Mouse (Mus musculus): ENCODE measurements around the gene Acp4. TPM values are rescaled to one million over a fixed set of nuclear protein-coding genes. Genes with fewer than 3 reads are reported as not detected.

Gene Acp4
- total RNA-seq (2023): not detected in 4 replicates

DNA sequence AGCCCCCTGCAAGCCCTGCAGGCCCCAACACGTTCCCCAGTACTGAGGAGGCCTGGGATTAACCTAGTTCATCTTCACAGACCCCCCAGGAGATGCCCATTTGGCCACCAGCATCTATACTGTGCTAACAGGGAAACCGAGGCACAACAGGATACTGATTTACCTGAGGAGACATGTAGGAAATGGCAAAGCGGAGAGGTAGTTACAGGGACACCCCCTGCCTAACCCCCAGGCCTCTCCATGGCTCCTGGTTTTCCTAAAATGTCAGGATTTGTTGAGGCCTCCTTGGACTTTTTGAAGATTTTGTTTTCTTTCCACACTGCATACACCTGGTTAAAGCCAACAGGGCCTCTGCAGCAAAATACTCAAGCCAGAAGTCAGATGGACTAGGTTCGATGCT is at the start of gene Acp4:
Gene Acp4, minus strand, starts transcription at position 101 of the 400 bp plus-strand sequence.

DNA sequence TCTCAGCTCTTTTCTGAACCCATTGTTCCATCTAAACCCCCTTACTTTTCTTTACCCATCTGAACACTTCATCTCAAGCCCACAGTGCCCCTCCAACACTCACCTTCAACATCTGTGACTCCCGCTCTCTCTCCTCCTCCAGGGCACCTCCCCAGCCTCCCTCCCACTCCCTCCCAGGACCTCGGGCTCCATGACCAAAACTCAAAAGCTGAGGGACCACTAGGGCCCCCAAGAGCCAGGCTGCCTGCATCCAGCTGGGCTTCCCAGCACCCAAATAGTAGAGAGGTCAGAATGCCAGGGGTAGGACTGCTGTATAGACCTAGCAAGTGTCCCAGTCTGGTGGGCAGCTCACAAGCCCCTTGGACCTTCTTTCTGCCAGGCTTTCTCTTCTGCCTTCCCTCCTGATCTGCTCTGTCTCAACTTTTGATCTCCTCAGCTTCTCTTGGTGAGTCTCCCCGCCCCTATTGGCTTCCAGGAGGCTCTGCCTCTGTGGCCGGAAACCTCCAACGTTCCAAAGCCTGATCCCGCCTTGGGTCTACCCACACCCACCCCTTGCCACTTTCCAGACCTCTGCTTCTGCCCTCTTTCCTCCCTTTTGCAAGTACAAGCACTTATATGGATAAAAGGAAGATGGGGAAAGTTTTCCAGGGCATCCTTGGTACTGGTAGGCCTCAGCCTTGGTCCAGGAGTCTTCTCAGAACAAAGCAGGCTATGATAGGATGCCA is 49.5 kb upstream of the Acp4 start, which contains the start of gene Clec11a:
Gene Clec11a, minus strand, starts transcription at position 387 of the 725 bp plus-strand sequence.

GRCm38 (mm10) chr7:44261147-44261546 is 4.0 kb upstream of the Acp4 start, which contains the start of gene Gm15517:
Gene Gm15517, plus strand, starts transcription at chr7:44261447.

GRCm38 (mm10) chr7:44246055-44246983 is 10.9 kb downstream of the Acp4 start, which contains the start of the genes 1700028J19Rik and 2410002F23Rik:
Gene 1700028J19Rik, minus strand, starts transcription at chr7:44246695.
Gene 2410002F23Rik, plus strand, starts transcription at chr7:44246722.

GRCm38 (mm10) chr7:44235909-44236308 is 21.3 kb downstream of the Acp4 start, which contains the start of gene Gm36864:
Gene Gm36864, plus strand, starts transcription at chr7:44236177.

DNA sequence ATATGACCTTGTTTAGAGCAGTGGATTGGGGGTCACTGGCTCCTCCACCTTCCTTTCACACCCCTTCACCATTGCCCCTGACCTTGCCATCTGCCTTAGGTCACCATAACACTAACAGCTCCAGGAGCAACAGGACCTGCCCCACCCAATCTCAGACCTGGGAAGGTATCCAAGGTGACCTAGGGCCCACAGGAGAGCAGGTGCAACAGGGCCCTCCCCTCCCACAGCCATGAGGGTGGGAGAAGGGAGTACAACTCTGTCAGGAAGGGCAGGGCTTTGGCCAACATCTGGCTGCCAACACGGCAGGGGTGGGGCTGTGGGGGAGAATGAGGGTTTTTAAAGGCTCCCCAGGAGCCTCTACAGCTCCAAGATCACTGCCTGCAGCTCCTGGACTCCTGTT is 32.1 kb downstream of the Acp4 start, which contains the start of gene Klk1:
Gene Klk1, plus strand, starts transcription at position 285 of the 400 bp plus-strand sequence.

GRCm38 (mm10) chr7:44215645-44216044 is 41.5 kb downstream of the Acp4 start, which contains the start of gene Klk1b5:
Gene Klk1b5, plus strand, starts transcription at chr7:44215945.

DNA sequence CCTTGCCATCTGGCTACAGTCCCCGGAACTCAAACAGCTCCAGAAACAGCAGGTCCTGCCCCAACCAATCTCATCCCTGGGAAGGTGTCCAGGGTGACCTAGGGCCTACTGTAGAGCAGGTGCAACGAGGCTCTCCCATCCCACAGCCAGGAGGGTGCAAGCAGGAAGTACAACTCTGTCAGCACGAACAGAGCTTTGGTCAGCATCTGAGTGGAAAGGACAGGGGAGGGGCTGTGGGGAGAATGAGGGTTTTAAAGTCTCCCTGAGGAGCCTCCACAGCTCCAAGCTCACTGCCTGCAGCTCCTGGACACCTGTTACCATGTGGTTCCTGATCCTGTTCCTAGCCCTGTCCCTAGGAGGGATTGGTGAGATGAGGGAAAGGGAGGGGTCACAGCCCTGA is 50.0 kb downstream of the Acp4 start, which contains the start of gene Klk1b4:
Gene Klk1b4, plus strand, starts transcription at position 301 of the 400 bp plus-strand sequence.

Other genes starting within 250 kb of the Acp4 start
- not detected in 4 replicates for gene Klk1b26, start 245.2 kb downstream of the Acp4 start, total RNA-seq (2023)
- gene Klk1b27, start 205.1 kb downstream of the Acp4 start, total RNA-seq (2023): not detected in 4 replicates
- not detected in 4 replicates for gene Klk1b21, start 155.1 kb downstream of the Acp4 start, total RNA-seq (2023)
- not detected in 4 replicates for gene Klk1b22, start 144.7 kb downstream of the Acp4 start, total RNA-seq (2023)
- gene Klk1b16, start 120.6 kb downstream of the Acp4 start, total RNA-seq (2023): not detected in 4 replicates
- not detected in 4 replicates for gene Klk1b24, start 69.1 kb downstream of the Acp4 start, total RNA-seq (2023)
- not detected in 4 replicates for gene Klk1b3, start 59.2 kb downstream of the Acp4 start, total RNA-seq (2023)
- not detected in 4 replicates for gene Klk1b4, start 49.9 kb downstream of the Acp4 start, total RNA-seq (2023)
- not detected in 4 replicates for gene Klk1b5, start 41.4 kb downstream of the Acp4 start, total RNA-seq (2023)
- 0.63 TPM in 1 of 4 replicates, not detected in the others for gene Klk1, start 32.0 kb downstream of the Acp4 start, total RNA-seq (2023)
- not detected in 4 replicates for gene Gm36864, start 21.2 kb downstream of the Acp4 start, total RNA-seq (2023)
- 0.81 to 2.1 TPM (median 1.7 TPM) in 4 replicates for gene 1700028J19Rik, start 10.7 kb downstream of the Acp4 start, total RNA-seq (2023)
- gene 2410002F23Rik, start 10.7 kb downstream of the Acp4 start, total RNA-seq (2023): 172 to 193 TPM (median 186 TPM) in 4 replicates
- gene Gm15517, start 4.1 kb upstream of the Acp4 start, total RNA-seq (2023): not detected in 4 replicates
- gene Clec11a, start 49.5 kb upstream of the Acp4 start, total RNA-seq (2023): 1.7 to 2.6 TPM (median 2.3 TPM) in 4 replicates
- gene Shank1, start 52.9 kb upstream of the Acp4 start, total RNA-seq (2023): 37.6 to 51.0 TPM (median 41.9 TPM) in 4 replicates
- gene Syt3, start 126.7 kb upstream of the Acp4 start, total RNA-seq (2023): not detected in 4 replicates
- gene 1700008O03Rik, start 128.4 kb upstream of the Acp4 start, total RNA-seq (2023): not detected in 4 replicates
- gene Lrrc4b, start 171.6 kb upstream of the Acp4 start, total RNA-seq (2023): not detected in 4 replicates
- gene Aspdh, start 208.0 kb upstream of the Acp4 start, total RNA-seq (2023): not detected in 4 replicates
- 52.2 to 62.7 TPM (median 54.5 TPM) in 4 replicates for gene Josd2, start 210.6 kb upstream of the Acp4 start, total RNA-seq (2023)
- 68.3 to 80.4 TPM (median 71.3 TPM) in 4 replicates for gene Emc10, start 239.2 kb upstream of the Acp4 start, total RNA-seq (2023)
- gene Fam71e1, start 239.2 kb upstream of the Acp4 start, total RNA-seq (2023): 10.1 to 16.1 TPM (median 11.9 TPM) in 4 replicates